Mouse (Mus musculus) lung, embryonic 14.5 days (tissue): ENCODE measurements at regions not wholly inside any gene's neighbourhood (a gene's known extent, or its start where the extent isn't known, plus 50 kb on each side); places are given as distances from the start of the nearest gene placed in this dataset.

Source experiments
- ATAC-seq: fragments of 200-750 bp; cut with Nextera tagmentation; 2 replicates; pipeline ENCODE4 v1.8.0; 2017; ENCODE audit warnings: mild to moderate bottlenecking, moderate TSS enrichment, moderate library complexity; ENCODE audit not compliant: insufficient read depth
- DNase-seq: peaks from one replicate; pipeline ENCODE4 v3.0.0-alpha.2; 2015
- H3K27ac ChIP-seq: fragments of 300-500 bp; sonication (generic); 2 replicates; pipeline ENCODE4 v1.5.1; 2014; ENCODE audit warnings: low read depth, mild to moderate bottlenecking, moderate library complexity
- H3K27me3 ChIP-seq: fragments of 300-500 bp; sonication (generic); 2 replicates; pipeline ENCODE4 v1.6.1; 2014; ENCODE audit warnings: low read length, control low read depth; ENCODE audit not compliant: insufficient read depth
- H3K36me3 ChIP-seq: fragments of 300-500 bp; sonication (generic); 2 replicates; pipeline ENCODE4 v1.6.1; 2014; ENCODE audit warnings: control low read depth; ENCODE audit not compliant: insufficient read depth
- H3K4me1 ChIP-seq: fragments of 300-500 bp; sonication (generic); 2 replicates; pipeline ENCODE4 v1.6.1; 2014; ENCODE audit warnings: antibody characterized with exemption, control low read depth; ENCODE audit not compliant: insufficient read depth
- H3K4me2 ChIP-seq: fragments of 300-500 bp; sonication (generic); 2 replicates; pipeline ENCODE4 v1.6.1; 2014; ENCODE audit warnings: mild to moderate bottlenecking
- H3K4me3 ChIP-seq: fragments of 300-500 bp; sonication (generic); 2 replicates; pipeline ENCODE4 v1.5.1; 2014; ENCODE audit warnings: low read depth, low read length
- H3K9ac ChIP-seq: fragments of 300-500 bp; sonication (generic); 2 replicates; pipeline ENCODE4 v1.6.1; 2014
- H3K9me3 ChIP-seq: fragments of 300-500 bp; sonication (generic); 2 replicates; pipeline ENCODE4 v1.6.1; 2016; ENCODE audit warnings: low read depth, low read length, control low read depth
- CTCF ChIP-seq: IDR thresholded peaks from 2 replicates; pipeline ENCODE4 v1.5.1; 2016; ENCODE audit warnings: antibody characterized with exemption, low read depth
- WGBS: fragments of 180-500 bp; shearing (Covaris S2); extraction: QIAGEN DNeasy Blood & Tissue Kit; methylation state at CpG from one replicate; pipeline ENCODE4 v1.1.7; 2014; 5-methylcytosine and 5-hydroxymethylcytosine counted together

DNA sequence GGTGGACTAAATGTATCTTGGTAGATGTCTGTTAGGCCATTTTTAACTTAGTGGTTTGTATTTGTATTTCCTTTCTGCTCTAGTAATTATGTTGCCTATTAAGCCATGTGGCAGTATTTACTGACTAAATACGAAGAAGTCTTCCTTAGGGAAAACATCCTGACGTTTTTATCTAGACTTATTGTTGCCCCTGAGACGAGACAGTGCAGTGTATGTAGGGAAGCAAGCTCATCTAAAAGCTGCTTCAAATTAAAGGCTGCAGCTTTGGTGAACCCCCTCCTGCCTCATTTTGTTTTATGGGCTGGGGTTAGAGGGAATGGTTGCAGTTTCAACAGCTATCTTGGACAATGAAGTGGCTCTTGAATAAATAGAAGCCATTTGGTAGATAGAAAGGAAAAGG lies 54.6 kb upstream of the C1galt1 start:
- DNase-seq: no peak
- Histone ChIP-seq H3K9me3 (no peaks in the 10 kb centered on the region), H3K4me1 (no peaks in the 10 kb centered on the region), H3K4me3 (no peak overlapping the region), H3K27ac (no peak overlapping the region), H3K27me3 (no peaks in the 10 kb centered on the region), H3K4me2 (no peak overlapping the region), H3K36me3 (no peaks in the 10 kb centered on the region), H3K9ac (no peak overlapping the region)
- no peak for ATAC-seq
- WGBS: 36% methylated on average over 3 of the region's 3 CpGs
- no peak for TF ChIP-seq CTCF

DNA sequence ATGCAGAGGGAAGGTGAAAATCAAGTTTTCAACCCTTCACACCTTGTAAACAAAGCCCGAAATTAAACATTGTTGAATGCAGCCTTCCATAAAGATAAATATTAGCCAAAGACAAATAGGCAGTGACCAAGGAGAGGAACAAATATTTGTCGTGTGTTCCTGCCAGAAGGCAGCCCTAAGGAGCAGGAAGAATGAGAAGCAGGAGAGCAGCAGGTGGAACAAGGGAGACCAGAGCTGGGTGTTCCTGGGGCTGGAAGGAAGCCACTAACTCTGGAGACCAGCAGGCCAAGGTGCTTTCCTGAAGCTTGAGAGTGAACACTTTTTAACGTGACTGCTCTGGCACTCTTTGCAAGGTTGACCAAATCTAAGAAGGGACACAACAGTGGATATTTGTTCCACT lies 55.6 kb upstream of the C1galt1 start:
- no peak for TF ChIP-seq CTCF
- H3K9ac ChIP-seq: no peak overlapping the region
- no peaks in the 10 kb centered on the region for H3K27me3 ChIP-seq
- H3K4me2 ChIP-seq: no peak overlapping the region
- no peaks in the 10 kb centered on the region for H3K9me3 ChIP-seq
- H3K4me1 ChIP-seq: no peaks in the 10 kb centered on the region
- no peaks in the 10 kb centered on the region for H3K36me3 ChIP-seq
- DNase-seq: peak; percentile 16
- peak overlapping the region; percentile 43; the same call in 1 of the 2 replicates for H3K27ac ChIP-seq
- no peak overlapping the region for H3K4me3 ChIP-seq
- 35% methylated on average over 3 of the region's 3 CpGs for whole genome bisulfite sequencing
- ATAC-seq: peak; percentile 56; the same call in 1 of the 2 replicates

GRCm38 (mm10) chr6:7785407-7785806 lies 59.2 kb upstream of the C1galt1 start:
- WGBS: 49% methylated on average over 4 of the region's 4 CpGs
- 0 out of 2 replicates have a peak overlapping the region, but pooled peaks have one; percentile 0 for H3K27ac ChIP-seq
- TF ChIP-seq CTCF: no peak
- H3K4me1 ChIP-seq: no peaks in the 10 kb centered on the region
- no peaks in the 10 kb centered on the region for H3K27me3 ChIP-seq
- no peaks in the 10 kb centered on the region for H3K36me3 ChIP-seq
- no peak overlapping the region for H3K9ac ChIP-seq
- peak overlapping the region; percentile 7; the same call in 1 of the 2 replicates for H3K4me2 ChIP-seq
- peak; percentile 63; the same call in 1 of the 2 replicates for ATAC-seq
- H3K4me3 ChIP-seq: no peak overlapping the region
- no peaks in the 10 kb centered on the region for H3K9me3 ChIP-seq
- peak; percentile 13 for DNase-seq

GRCm38 (mm10) chr6:7783059-7783458 lies 61.6 kb upstream of the C1galt1 start:
- DNase-seq (no peak), ATAC-seq (no peak)
- TF ChIP-seq CTCF: no peak
- 69% methylated on average over 1 of the region's 1 CpGs for WGBS
- H3K27ac ChIP-seq: no peak overlapping the region
- H3K9ac ChIP-seq: no peak overlapping the region
- H3K4me3 ChIP-seq: no peak overlapping the region
- H3K36me3 ChIP-seq: no peaks in the 10 kb centered on the region
- H3K27me3 ChIP-seq: no peaks in the 10 kb centered on the region
- H3K4me2 ChIP-seq: no peak overlapping the region
- no peaks in the 10 kb centered on the region for H3K4me1 ChIP-seq
- no peaks in the 10 kb centered on the region for H3K9me3 ChIP-seq

DNA sequence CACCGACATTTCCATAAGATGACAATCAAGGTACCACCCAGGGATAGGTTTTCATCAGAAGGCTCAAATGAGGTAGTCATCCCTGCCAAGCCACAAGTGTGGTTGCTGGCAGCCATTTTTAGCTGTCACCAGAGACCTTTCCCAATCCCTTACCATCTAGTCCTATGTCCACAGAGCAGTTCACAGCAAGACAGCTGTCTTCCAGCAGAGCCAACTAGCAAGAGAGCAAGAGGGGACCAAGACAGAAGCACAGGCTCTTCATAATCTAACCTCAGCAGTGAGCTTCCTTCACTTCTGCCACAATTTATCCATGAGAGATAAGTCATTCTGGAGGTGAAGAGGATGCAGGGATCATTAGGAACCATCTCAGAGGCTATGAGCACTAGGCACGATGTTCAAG lies 64.7 kb upstream of the C1galt1 start:
- H3K9ac ChIP-seq: no peak overlapping the region
- no peaks in the 10 kb centered on the region for H3K27me3 ChIP-seq
- no peak overlapping the region for H3K4me3 ChIP-seq
- H3K4me2 ChIP-seq: no peak overlapping the region
- H3K9me3 ChIP-seq: no peaks in the 10 kb centered on the region
- TF ChIP-seq CTCF: no peak
- no peaks in the 10 kb centered on the region for H3K4me1 ChIP-seq
- no peaks in the 10 kb centered on the region for H3K36me3 ChIP-seq
- ATAC-seq (no peak), DNase-seq (no peak)
- no peak overlapping the region for H3K27ac ChIP-seq
- 84% methylated on average over 2 of the region's 2 CpGs for WGBS

GRCm38 (mm10) chr6:7778642-7779404 lies 65.8 kb upstream of the C1galt1 start:
- ATAC-seq: no peak
- Histone ChIP-seq H3K9me3 (no peaks in the 10 kb centered on the region), H3K4me3 (no peak overlapping the region), H3K4me1 (no peaks in the 10 kb centered on the region), H3K27ac (no peak overlapping the region), H3K4me2 (0 out of 2 replicates have a peak overlapping the region, but pooled peaks have one; percentile 20), H3K36me3 (no peaks in the 10 kb centered on the region), H3K9ac (no peak overlapping the region), H3K27me3 (no peaks in the 10 kb centered on the region)
- WGBS: 21% methylated on average over 7 of the region's 7 CpGs
- no peak for DNase-seq
- no peak for TF ChIP-seq CTCF

GRCm38 (mm10) chr6:7768421-7768820 lies 75.4 kb upstream of the Asns start:
- Histone ChIP-seq H3K9me3 (no peaks in the 10 kb centered on the region), H3K9ac (no peak overlapping the region), H3K27me3 (no peaks in the 10 kb centered on the region), H3K27ac (no peak overlapping the region), H3K36me3 (no peaks in the 10 kb centered on the region), H3K4me1 (no peaks in the 10 kb centered on the region), H3K4me3 (no peak overlapping the region), H3K4me2 (no peak overlapping the region)
- no peak for TF ChIP-seq CTCF
- DNase-seq: no peak
- no peak for ATAC-seq
